Mouse (Mus musculus) embryonic facial prominence, embryonic 13.5 days (tissue): Measurements from ENCODE around the gene Eml5. TPM values are rescaled to one million over a fixed set of nuclear protein-coding genes. Genes with fewer than 3 reads are reported as not detected.

Experiments
- ATAC-seq: fragments of 200-750 bp; cut with Nextera tagmentation; 2 replicates; pipeline ENCODE4 v1.8.0; 2017; ENCODE audit warnings: low read depth; ENCODE audit not compliant: insufficient number of reproducible peaks, insufficient read depth, low FRiP score, low TSS enrichment
- H3K27ac ChIP-seq: fragments of 300-500 bp; sonication (generic); 2 replicates; pipeline ENCODE4 v1.5.1; 2015; ENCODE audit warnings: moderate library complexity, mild to moderate bottlenecking, inconsistent platforms
- H3K27me3 ChIP-seq: fragments of 300-500 bp; sonication (generic); 2 replicates; pipeline ENCODE4 v1.6.1; 2015; ENCODE audit warnings: mild to moderate bottlenecking, inconsistent platforms
- H3K36me3 ChIP-seq: fragments of 300-500 bp; sonication (generic); 2 replicates; pipeline ENCODE4 v1.6.1; 2015; ENCODE audit warnings: mild to moderate bottlenecking, inconsistent platforms
- H3K4me1 ChIP-seq: fragments of 300-500 bp; sonication (generic); 2 replicates; pipeline ENCODE4 v1.6.1; 2015; ENCODE audit warnings: inconsistent platforms
- H3K4me2 ChIP-seq: fragments of 300-500 bp; sonication (generic); 2 replicates; pipeline ENCODE4 v1.6.1; 2015; ENCODE audit warnings: moderate library complexity, mild to moderate bottlenecking, inconsistent platforms
- H3K4me3 ChIP-seq: fragments of 300-500 bp; sonication (generic); 2 replicates; pipeline ENCODE4 v1.5.1; 2015; ENCODE audit warnings: mild to moderate bottlenecking, inconsistent platforms
- H3K9ac ChIP-seq: fragments of 300-500 bp; sonication (generic); 2 replicates; pipeline ENCODE4 v1.6.1; 2015; ENCODE audit warnings: mild to moderate bottlenecking, inconsistent platforms
- H3K9me3 ChIP-seq: fragments of 300-500 bp; sonication (generic); 2 replicates; pipeline ENCODE4 v1.6.1; 2016; ENCODE audit warnings: inconsistent platforms
- WGBS: fragments of 180-500 bp; shearing (Covaris S2); methylation state at CpG from one replicate; pipeline ENCODE4 v1.1.7; 2015; ENCODE audit warnings: mixed read lengths; 5-methylcytosine and 5-hydroxymethylcytosine counted together
- polyA plus RNA-seq: library from polyadenylated mRNA; unstranded; fragments of >200 nt; fragmentation: Nextera tagmentation; extraction: Ambion mirVana; gene quantifications from 2 replicates; pipeline ENCODE4 v1.2.1, GENCODE M21; 2015

Gene Eml5
- polyA plus RNA-seq, 1 experiment from 2014 or later: 2.3 TPM

DNA sequence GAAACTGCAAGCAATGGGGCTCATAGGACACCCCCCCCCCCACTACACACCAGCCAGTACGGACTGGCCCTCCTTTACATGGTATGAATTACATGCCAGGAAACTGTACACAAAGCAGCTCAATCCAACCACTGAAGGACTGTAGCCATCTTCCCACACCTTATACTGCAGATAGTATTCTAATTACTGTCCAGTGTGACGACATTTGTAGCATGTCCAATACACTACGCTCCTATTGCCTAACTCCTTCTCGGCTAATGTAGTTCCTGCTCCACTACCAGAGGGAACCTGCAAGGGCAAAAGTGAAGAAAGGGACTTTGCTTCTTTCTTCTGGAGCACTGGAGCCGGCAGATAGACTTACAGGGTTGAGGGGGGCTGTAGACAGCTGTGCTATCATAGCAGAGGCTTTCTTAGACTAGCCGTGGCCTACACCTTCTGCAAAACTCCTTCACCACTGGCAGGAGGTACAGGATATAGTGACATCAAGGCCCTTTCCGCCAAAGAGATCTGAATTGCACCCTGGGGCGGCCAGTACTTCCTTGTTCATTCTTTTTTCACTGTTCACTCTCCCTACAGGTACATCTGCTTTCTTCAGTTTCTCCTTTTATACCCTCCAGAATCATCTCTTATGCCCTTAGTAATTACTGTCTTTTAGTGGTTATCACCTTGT, 68.2 kb downstream of the Eml5 start:
- no peak overlapping the region for H3K4me3 ChIP-seq
- no peak overlapping the region for H3K4me2 ChIP-seq
- no peak for ATAC-seq
- no peaks in the 10 kb centered on the region for H3K27me3 ChIP-seq
- no peaks in the 10 kb centered on the region for H3K9me3 ChIP-seq
- H3K9ac ChIP-seq: no peak overlapping the region
- H3K36me3 ChIP-seq: no peaks in the 10 kb centered on the region
- H3K27ac ChIP-seq: no peak overlapping the region
- WGBS: 86% methylated on average over 8 of the region's 8 CpGs
- H3K4me1 ChIP-seq: no peaks in the 10 kb centered on the region

DNA sequence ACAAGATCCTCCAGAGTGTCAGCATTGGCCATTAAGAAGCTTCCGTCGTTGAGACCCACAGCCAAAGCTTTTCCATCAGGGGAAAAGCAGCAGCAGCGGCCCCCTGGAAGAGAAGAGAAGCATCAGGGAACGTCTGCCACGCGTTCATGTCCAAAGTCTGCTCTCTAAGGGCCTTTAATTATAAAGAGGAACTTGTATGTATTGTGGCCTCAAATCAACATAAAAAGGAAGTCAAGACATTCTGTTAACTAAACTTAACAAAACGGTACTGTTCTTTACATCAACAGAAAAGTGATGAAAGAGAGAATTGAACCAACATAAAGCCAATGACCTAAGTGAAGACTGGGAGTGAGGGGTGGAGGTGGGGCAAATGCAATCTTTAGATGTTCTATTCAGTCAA, 70.2 kb downstream of the Eml5 start:
- Histone ChIP-seq H3K36me3 (no peaks in the 10 kb centered on the region), H3K4me2 (no peak overlapping the region), H3K9ac (no peak overlapping the region), H3K4me3 (no peak overlapping the region), H3K4me1 (no peaks in the 10 kb centered on the region), H3K9me3 (no peaks in the 10 kb centered on the region), H3K27ac (no peak overlapping the region), H3K27me3 (no peaks in the 10 kb centered on the region)
- 85% methylated on average over 7 of the region's 7 CpGs for WGBS
- ATAC-seq: no peak

DNA sequence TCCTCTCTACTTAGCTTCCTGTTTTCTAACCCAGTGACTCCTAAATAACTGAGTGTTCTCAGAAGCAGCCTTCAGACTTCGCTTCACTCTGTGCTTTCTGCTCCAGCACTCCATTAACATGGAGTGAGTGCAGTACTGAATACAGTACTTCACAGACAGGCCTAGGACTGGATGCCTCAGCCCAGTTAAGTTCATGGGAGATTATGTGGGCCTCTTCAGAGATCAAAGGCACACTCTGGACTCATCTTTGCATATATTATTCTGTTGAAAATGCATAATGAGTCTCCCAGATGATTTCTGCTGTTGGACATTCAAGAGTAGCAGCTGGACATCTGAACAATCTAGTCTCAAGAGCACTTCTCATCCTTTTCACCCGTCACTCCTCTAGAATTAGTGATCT, 80.5 kb downstream of the Eml5 start:
- WGBS: 79% methylated on average over 2 of the region's 2 CpGs
- no peak for ATAC-seq
- H3K36me3 ChIP-seq: no peaks in the 10 kb centered on the region
- H3K4me2 ChIP-seq: no peak overlapping the region
- H3K27me3 ChIP-seq: no peaks in the 10 kb centered on the region
- H3K4me3 ChIP-seq: no peak overlapping the region
- no peak overlapping the region for H3K27ac ChIP-seq
- no peaks in the 10 kb centered on the region for H3K9me3 ChIP-seq
- H3K4me1 ChIP-seq: no peaks in the 10 kb centered on the region
- H3K9ac ChIP-seq: no peak overlapping the region

DNA sequence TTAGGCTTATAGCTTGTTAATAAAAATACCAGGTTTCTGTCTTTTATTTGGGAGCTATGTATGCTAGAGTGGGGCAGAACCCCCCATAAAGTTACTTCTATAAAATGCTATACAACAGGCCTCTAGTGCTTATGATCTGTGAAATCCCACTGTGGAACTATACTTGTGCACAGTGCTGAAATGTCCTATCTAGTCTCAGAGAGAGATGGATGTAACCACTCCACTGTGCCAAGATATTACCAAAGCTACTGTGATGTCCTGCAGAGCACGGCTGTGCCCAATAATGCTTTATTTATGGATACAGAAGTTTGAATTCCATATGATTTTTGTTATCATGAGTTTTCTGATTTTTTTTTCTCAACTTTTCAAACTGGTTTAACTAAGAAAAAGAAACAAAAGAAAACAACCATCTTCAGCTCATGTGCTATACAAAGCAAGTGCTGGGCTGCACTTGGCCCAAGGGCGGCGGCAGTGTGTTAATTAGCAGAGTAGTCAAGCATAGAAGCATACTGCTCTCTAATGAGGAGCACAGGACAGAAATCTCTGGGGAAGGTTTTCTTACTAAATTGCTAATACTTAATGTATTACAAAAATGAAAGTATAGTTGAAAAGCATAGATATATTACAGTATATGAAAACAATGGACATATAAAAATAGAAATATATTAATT, 97.1 kb downstream of the Eml5 start:
- Histone ChIP-seq H3K9me3 (no peaks in the 10 kb centered on the region), H3K9ac (no peak overlapping the region), H3K27ac (no peak overlapping the region), H3K4me3 (no peak overlapping the region), H3K36me3 (no peaks in the 10 kb centered on the region), H3K4me1 (no peaks in the 10 kb centered on the region), H3K27me3 (no peaks in the 10 kb centered on the region), H3K4me2 (no peak overlapping the region)
- no peak for ATAC-seq
- WGBS: 81% methylated on average over 3 of the region's 3 CpGs

DNA sequence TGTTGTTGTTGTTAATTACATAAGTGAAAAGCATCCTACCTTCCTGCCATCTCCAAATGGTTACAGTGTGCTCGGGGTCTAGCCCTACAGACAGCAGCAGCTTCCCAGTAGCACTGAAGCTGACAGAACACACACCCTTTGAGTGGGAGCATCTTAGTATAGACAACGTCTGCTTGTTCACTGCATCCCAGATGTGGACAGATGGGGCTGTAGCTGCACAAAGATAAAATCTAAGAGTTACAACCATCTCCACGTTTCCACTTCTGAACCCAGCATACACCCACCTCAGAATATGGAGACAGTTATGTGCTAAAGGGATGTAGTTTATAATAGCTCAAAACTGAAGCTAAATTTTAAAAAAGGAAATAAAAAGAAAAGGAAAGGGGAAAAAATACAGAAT, 99.0 kb downstream of the Eml5 start:
- Histone ChIP-seq H3K9me3 (no peaks in the 10 kb centered on the region), H3K4me3 (no peak overlapping the region), H3K27ac (no peak overlapping the region), H3K4me2 (no peak overlapping the region), H3K27me3 (no peaks in the 10 kb centered on the region), H3K9ac (no peak overlapping the region), H3K36me3 (0 out of 2 replicates have a peak, but pooled peaks cover 7% of the 10 kb centered on the region), H3K4me1 (no peaks in the 10 kb centered on the region)
- WGBS: 58% methylated on average over 3 of the region's 3 CpGs
- no peak for ATAC-seq

DNA sequence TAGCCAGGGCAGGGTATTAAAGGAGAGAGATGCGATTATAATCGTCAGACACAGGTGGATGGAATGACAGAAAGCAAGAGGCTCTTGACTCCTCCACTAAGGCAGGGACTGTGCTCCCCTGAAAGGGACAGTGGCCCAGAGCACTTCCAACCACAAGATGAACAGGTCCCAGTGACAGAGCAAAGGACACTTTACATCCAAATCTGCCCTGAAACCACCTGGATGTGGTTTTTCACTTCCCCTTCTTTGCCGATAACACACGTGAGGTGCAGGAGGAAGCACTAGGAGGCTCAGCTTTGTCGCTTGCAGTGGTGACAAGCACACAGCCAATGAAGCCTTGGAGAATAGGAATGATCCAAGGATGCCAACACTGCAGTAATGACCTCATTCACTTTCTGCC, 101.0 kb downstream of the Eml5 start:
- Histone ChIP-seq H3K27me3 (no peaks in the 10 kb centered on the region), H3K9me3 (no peaks in the 10 kb centered on the region), H3K27ac (no peak overlapping the region), H3K36me3 (peaks cover 14% of the 10 kb centered on the region; the same call in 1 of the 2 replicates), H3K9ac (no peak overlapping the region), H3K4me3 (no peak overlapping the region), H3K4me1 (no peaks in the 10 kb centered on the region), H3K4me2 (no peak overlapping the region)
- ATAC-seq: no peak
- 86% methylated on average over 5 of the region's 5 CpGs for WGBS

DNA sequence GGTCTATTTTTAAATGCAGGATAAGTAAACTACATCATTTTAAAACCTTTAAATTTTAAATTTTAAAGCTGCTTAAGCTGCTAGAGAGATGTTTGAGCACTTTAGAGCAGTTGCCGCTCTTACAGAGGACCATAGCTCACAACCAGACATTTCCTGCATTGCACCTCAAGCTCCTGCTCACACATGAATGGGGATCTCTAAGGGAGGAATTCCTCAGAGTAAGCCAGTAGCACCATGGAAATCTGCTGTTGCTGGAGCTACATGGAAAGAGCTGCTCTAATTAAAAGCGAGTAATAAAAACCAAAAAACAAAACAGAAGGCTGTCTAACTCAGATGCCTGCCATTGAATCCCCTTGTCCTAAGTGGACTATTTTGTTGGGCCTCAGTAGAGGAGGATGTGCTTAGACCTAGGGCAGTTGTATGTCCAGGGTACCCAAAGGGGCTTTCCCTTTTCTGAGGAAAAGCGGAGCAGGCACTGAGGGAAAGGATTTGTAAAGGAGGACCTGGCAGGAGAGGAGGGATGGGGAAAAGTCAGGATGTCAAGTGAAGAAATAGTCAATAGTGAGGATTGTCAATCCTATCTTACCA, 105.5 kb downstream of the Eml5 start:
- no peaks in the 10 kb centered on the region for H3K9me3 ChIP-seq
- 93% methylated on average over 3 of the region's 3 CpGs for WGBS
- ATAC-seq: no peak
- no peaks in the 10 kb centered on the region for H3K27me3 ChIP-seq
- peaks cover 36% of the 10 kb centered on the region for H3K36me3 ChIP-seq
- no peak overlapping the region for H3K9ac ChIP-seq
- no peak overlapping the region for H3K27ac ChIP-seq
- H3K4me3 ChIP-seq: no peak overlapping the region
- H3K4me1 ChIP-seq: no peaks in the 10 kb centered on the region
- no peak overlapping the region for H3K4me2 ChIP-seq

DNA sequence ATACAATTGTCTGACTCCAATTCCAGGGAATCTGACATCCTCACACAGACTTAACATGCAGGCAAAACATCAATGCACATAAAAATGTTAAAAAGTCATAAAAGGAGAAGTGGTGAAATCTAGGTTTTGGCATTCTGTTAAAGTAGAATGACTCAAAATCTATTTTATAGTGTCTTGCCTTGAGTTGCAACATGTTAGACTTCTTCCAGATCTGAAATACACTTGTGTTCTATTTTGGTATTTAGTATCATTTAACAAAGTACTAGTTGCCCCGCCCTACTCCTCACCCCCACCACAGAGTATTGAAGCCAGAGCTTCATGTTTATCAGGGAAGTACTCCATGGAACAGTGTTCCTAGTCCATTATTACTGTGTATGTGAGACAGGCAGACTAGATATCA, 117.0 kb downstream of the Eml5 start:
- no peak overlapping the region for H3K4me3 ChIP-seq
- no peak overlapping the region for H3K4me2 ChIP-seq
- ATAC-seq: no peak
- H3K27ac ChIP-seq: no peak overlapping the region
- peaks cover 80% of the 10 kb centered on the region for H3K36me3 ChIP-seq
- WGBS: 97% methylated on average over 1 of the region's 1 CpGs
- H3K9ac ChIP-seq: no peak overlapping the region
- H3K27me3 ChIP-seq: no peaks in the 10 kb centered on the region
- no peaks in the 10 kb centered on the region for H3K4me1 ChIP-seq
- no peaks in the 10 kb centered on the region for H3K9me3 ChIP-seq

DNA sequence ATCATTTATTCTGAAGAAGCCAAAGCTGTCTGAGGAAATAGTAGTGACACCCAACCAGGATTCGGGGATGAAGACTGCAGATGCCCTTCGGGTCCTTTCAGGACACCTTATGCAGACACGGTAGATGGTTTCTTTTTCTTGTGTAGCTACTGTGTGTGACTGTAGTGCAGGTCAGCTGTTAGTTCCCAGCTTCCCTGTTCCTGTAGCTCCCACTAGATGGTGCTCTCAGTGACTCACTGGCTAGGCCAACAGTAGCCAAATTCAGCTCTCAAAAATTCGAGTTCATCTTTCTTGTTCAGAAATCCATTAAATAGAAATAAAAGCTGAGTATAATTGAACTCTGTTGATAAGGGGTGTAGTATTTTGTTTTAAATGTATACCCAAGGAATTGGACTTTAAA, 122.1 kb downstream of the Eml5 start:
- Histone ChIP-seq H3K27me3 (no peaks in the 10 kb centered on the region), H3K27ac (no peak overlapping the region), H3K4me2 (no peak overlapping the region), H3K9me3 (no peaks in the 10 kb centered on the region), H3K4me3 (no peak overlapping the region), H3K36me3 (peaks cover 85% of the 10 kb centered on the region), H3K9ac (no peak overlapping the region), H3K4me1 (no peaks in the 10 kb centered on the region)
- no peak for ATAC-seq
- 83% methylated on average over 4 of the region's 4 CpGs for WGBS

DNA sequence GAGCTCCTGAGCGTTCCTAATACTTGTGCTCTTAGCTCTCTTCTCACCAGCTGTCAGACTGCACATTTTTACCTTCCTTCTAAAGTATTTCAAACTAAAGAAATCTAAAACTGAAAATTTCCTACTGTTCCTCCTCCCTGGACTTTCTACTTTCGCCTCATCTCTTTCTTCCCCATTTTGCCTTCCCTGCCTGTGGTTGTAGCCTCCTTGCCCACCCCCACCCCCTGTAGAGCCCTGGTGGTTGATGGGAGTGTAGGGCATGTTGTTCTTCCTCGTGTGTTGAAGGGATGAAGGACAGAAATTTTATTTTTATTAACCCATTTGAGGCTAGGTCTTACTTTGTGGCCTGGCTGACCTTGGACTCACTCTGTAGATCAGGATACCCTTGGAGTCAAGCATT, 123.8 kb downstream of the Eml5 start:
- 78% methylated on average over 3 of the region's 3 CpGs for WGBS
- Histone ChIP-seq H3K9me3 (no peaks in the 10 kb centered on the region), H3K36me3 (peaks cover 83% of the 10 kb centered on the region), H3K9ac (no peak overlapping the region), H3K27ac (no peak overlapping the region), H3K4me2 (no peak overlapping the region), H3K27me3 (no peaks in the 10 kb centered on the region), H3K4me1 (no peaks in the 10 kb centered on the region), H3K4me3 (no peak overlapping the region)
- no peak for ATAC-seq

DNA sequence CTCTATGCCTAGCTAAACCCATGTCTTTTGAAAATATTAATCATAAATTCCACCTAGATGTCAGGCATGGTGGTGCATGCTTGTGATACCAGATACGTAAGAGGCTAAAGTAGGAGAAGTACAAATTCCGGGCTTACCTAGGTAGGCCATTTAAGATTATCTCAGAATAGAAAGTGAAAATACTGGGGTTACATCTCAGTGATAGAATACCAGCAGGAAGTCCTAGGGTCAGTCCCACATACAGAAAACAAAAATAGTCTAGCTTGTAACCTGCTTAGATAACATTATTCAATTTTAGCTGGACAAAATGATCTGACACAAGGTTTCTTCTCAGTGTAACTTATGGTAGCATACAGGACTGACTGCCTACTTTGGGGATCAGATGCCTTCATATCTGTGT, 135.0 kb downstream of the Eml5 start:
- no peaks in the 10 kb centered on the region for H3K9me3 ChIP-seq
- no peak overlapping the region for H3K4me2 ChIP-seq
- H3K36me3 ChIP-seq: peaks cover 89% of the 10 kb centered on the region
- no peak for ATAC-seq
- no peaks in the 10 kb centered on the region for H3K4me1 ChIP-seq
- no peak overlapping the region for H3K27ac ChIP-seq
- H3K9ac ChIP-seq: no peak overlapping the region
- 95% methylated on average over 2 of the region's 2 CpGs for WGBS
- no peaks in the 10 kb centered on the region for H3K27me3 ChIP-seq
- no peak overlapping the region for H3K4me3 ChIP-seq

DNA sequence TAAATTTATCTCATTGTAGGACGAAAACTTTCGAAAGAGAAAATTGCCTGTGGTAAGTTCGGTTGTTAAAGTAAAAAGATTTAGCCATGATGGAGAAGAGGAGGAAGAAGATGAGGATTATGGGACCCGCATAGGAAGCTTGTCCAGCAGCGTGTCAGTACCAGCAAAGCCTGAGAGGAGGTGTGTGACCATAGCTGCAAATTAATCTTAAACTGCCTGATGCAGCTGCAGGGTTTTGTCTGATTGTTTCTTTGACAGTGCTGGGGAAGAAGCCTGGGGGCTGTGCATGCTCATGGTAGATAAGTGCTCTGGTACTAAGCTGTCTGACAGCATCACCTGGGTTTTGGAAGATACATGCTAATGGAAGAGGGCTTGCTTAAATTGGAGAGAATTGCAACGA, 141.6 kb downstream of the Eml5 start:
- no peak overlapping the region for H3K9ac ChIP-seq
- WGBS: 92% methylated on average over 6 of the region's 6 CpGs
- H3K4me1 ChIP-seq: no peaks in the 10 kb centered on the region

More for the DNA sequence above, 141.6 kb downstream of the Eml5 start:
- H3K4me3 ChIP-seq: no peak overlapping the region
- peaks cover 75% of the 10 kb centered on the region for H3K36me3 ChIP-seq
- ATAC-seq: no peak
- no peaks in the 10 kb centered on the region for H3K9me3 ChIP-seq
- H3K27me3 ChIP-seq: no peaks in the 10 kb centered on the region
- H3K4me2 ChIP-seq: no peak overlapping the region
- H3K27ac ChIP-seq: no peak overlapping the region
